Mouse (Mus musculus): Measurements from ENCODE around the gene Zfand3.

GRCm38 (mm10) chr17:30147897-30148296 lies 143.4 kb downstream of the Zfand3 start:
- TF ChIP-seq CTCF (IDR thresholded peaks at IDR 0.05; ENCODE audit: borderline replicate concordance, extremely low read depth, insufficient read depth, insufficient read length): no peak
- TF ChIP-seq POLR2A (IDR thresholded peaks at IDR 0.05; ENCODE audit: borderline replicate concordance, extremely low read depth, insufficient read depth, insufficient read length, poor library complexity, severe bottlenecking): no peak
